Mouse (Mus musculus): Measurements from ENCODE around the gene Khdrbs1.

GRCm38 (mm10) chr4:129783506-129783905 is 41.4 kb upstream of the Khdrbs1 start:
- TF ChIP-seq EP300 (IDR thresholded peaks at IDR 0.05; ENCODE audit: insufficient read depth, low read depth, low read length): no peak
- no peak for TF ChIP-seq CTCF (IDR thresholded peaks at IDR 0.05)
- TF ChIP-seq POLR2A (IDR thresholded peaks at IDR 0.05; ENCODE audit: insufficient read depth, low read depth, low read length): no peak
